Mouse (Mus musculus) hindbrain, embryonic 10.5 days (tissue): Measurements from ENCODE around the gene Lrig3. TPM values are rescaled to one million over a fixed set of nuclear protein-coding genes. Genes with fewer than 3 reads are reported as not detected.

ENCODE experiments used
- DNase-seq: peaks from one replicate; pipeline ENCODE4 v3.0.0-alpha.2; 2017; ENCODE audit warnings: low spot score
- H3K27ac ChIP-seq: fragments of 300-500 bp; sonication (generic); 2 replicates; pipeline ENCODE4 v1.5.1; 2016; ENCODE audit warnings: mild to moderate bottlenecking, moderate library complexity
- H3K27me3 ChIP-seq: fragments of 300-500 bp; sonication (generic); 2 replicates; pipeline ENCODE4 v1.6.1; 2016; ENCODE audit warnings: mild to moderate bottlenecking; ENCODE audit not compliant: poor library complexity, insufficient read depth, severe bottlenecking
- H3K36me3 ChIP-seq: fragments of 300-500 bp; sonication (generic); 2 replicates; pipeline ENCODE4 v1.6.1; 2016; ENCODE audit warnings: mild to moderate bottlenecking, moderate library complexity
- H3K4me1 ChIP-seq: fragments of 300-500 bp; sonication (generic); replicated peaks from 2 replicates; pipeline ENCODE4 v1.6.1; 2016; ENCODE audit warnings: mild to moderate bottlenecking
- H3K4me3 ChIP-seq: fragments of 300-500 bp; sonication (generic); 2 replicates; pipeline ENCODE4 v1.5.1; 2016; ENCODE audit warnings: mild to moderate bottlenecking, moderate library complexity
- H3K9me3 ChIP-seq: fragments of 300-500 bp; sonication (generic); 2 replicates; pipeline ENCODE4 v1.6.1; 2016; ENCODE audit warnings: mild to moderate bottlenecking, moderate library complexity
- WGBS: fragments of 180-500 bp; shearing (Covaris S2); methylation state at CpG from one replicate; pipeline ENCODE4 v1.1.7; 2016; 5-methylcytosine and 5-hydroxymethylcytosine counted together
- polyA plus RNA-seq: library from polyadenylated mRNA; unstranded; fragments of >200 nt; fragmentation: Nextera tagmentation; extraction: Ambion mirVana; gene quantifications from 2 replicates; pipeline ENCODE4 v1.2.1, GENCODE M21; 2016

Lrig3 gene
- polyA plus RNA-seq, 1 experiment from 2014 or later, result 15.1 TPM

DNA sequence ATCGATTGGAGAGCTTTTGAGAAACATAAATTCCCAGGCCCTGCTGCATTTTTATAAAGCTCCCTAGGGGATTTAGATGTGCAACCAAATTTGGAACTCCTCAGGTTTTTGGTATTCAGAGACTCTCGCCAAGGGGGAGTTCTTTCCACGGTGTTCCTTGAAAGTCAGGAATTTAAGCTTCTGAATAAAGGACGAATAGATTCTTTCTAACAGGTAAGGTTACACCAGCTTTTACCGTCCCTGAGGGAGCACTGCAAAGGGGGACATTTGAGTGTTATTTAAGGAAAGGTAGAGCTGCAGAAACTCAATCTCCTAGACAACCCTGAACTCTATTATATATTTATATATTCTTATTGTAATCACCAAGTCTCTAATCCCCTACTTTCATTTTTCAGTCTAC is 22.9 kb upstream of the Lrig3 start:
- Histone ChIP-seq H3K4me1 (peaks cover 20% of the 10 kb centered on the region), H3K27me3 (0 out of 2 replicates have a peak, but pooled peaks cover 2% of the 10 kb centered on the region), H3K36me3 (no peaks in the 10 kb centered on the region), H3K4me3 (no peak overlapping the region), H3K9me3 (no peaks in the 10 kb centered on the region), H3K27ac (no peak overlapping the region)
- DNase-seq, result no peak
- WGBS, result 50% methylated on average over 5 of the region's 5 CpGs

DNA sequence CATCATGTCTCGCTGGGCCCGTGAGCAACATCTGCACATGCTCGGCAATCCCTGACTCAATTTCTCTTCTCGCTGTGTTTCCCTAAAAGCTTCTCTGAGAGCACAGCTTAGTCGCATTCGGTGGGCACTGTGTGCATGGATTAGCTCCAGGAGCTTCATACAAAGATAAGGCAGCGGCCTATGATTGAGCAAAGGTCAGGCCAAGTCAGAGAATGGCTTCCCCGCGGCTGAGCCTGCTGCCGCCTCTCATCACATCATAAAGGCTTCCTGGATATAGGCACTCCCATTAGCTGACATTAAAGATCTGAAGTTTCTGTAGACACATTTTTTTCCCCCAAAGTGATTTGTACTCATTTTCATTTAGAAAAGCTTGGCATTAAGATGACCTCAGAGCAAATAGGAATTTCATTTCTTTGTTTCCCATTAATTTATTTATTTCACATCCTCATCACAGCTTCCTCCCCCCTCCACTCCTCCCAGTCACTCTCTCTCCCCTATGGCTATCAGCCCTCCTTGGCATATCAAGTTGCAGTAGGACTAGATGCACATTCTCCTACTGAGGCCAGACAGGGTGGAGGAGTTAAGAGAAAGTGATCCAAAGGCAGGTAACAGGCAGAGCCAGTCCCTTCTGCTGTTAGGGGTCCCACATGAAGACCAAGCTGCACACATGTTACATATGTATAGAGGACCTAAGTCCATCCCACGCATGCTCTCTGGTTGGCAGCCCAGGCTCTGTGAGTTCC is 21.0 kb upstream of the Lrig3 start:
- Histone ChIP-seq H3K4me1 (peaks cover 26% of the 10 kb centered on the region), H3K36me3 (no peaks in the 10 kb centered on the region), H3K9me3 (no peaks in the 10 kb centered on the region), H3K27me3 (0 out of 2 replicates have a peak, but pooled peaks cover 2% of the 10 kb centered on the region), H3K27ac (no peak overlapping the region), H3K4me3 (no peak overlapping the region)
- no peak for DNase-seq
- WGBS, result 59% methylated on average over 11 of the region's 11 CpGs

DNA sequence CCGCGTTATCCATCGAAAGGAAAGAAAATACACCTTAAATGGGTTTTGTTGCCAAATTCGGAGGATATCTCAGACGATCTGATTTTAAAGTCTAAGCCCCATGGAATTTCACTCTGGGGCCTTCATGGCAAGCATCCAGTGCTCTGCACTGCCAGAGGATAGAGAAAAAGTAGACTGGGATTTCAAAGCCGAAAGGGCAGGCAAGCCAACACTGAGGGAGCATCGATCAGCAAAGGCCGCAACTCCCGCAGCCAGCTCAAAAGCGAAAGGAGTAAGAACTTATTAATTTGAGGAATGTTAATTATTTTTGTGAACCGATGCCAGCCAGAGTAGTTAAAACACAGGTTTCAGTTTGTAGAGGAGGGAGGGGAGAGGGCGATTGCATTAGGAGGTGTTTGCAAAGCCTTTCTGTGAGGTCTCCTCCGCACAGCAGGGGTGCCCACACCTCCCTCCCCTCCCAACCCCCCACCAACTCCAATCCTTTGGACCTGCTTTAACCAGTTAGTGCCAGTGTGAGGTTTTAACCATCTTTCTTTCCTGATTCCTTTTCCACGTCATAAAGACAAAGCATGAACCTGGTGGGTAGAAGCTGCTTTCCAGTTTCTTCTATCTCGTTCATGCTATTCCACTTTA is 17.0 kb upstream of the Lrig3 start:
- Histone ChIP-seq H3K36me3 (no peaks in the 10 kb centered on the region), H3K27ac (no peak overlapping the region), H3K4me3 (no peak overlapping the region), H3K4me1 (peaks cover 25% of the 10 kb centered on the region), H3K27me3 (0 out of 2 replicates have a peak, but pooled peaks cover 2% of the 10 kb centered on the region), H3K9me3 (no peaks in the 10 kb centered on the region)
- no peak for DNase-seq
- WGBS, result 43% methylated on average over 15 of the region's 15 CpGs

DNA sequence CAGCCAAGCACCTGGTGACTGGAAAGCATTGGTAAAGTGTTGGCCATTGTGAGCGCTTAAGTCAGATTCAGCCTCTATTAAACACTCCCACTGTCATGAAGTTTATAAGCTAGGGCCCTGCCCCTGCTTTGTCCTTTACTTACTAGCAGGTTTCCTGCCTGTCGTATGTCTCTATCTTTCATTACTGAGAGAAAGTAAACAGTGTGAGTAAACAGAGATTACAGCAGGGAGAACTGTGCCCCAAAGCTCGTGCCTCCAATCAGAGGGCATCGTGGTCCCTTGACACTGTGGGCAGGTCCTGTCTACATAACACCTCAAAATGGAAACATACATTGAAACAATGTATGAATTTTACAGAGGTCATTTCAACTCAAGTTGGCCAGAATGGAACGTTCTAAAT is 14.3 kb upstream of the Lrig3 start:
- no peaks in the 10 kb centered on the region for H3K27me3 ChIP-seq
- H3K27ac ChIP-seq, result no peak overlapping the region
- no peaks in the 10 kb centered on the region for H3K9me3 ChIP-seq
- H3K4me3 ChIP-seq, result no peak overlapping the region
- no peaks in the 10 kb centered on the region for H3K36me3 ChIP-seq
- WGBS, result 74% methylated on average over 5 of the region's 5 CpGs
- DNase-seq, result no peak
- peaks cover 11% of the 10 kb centered on the region for H3K4me1 ChIP-seq

DNA sequence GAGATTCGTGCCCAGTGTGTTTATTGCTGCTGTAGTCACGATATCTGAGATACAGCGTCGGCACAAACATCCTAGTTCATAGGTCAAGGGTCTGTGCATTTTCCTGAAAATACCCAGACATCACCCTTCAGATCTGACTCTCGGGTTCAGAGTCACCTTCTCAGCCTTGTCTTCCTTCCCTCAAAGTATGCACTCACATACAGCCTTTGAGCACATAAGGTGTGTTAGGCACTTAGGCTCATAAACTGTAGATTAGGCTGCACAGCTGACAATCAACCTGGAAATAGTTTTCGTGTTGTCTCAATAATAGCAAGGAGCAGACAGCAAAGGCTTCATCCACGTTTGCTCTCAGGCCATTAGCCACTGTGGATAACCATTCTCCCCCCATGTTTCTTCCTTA is 11.6 kb upstream of the Lrig3 start:
- Histone ChIP-seq H3K4me1 (peaks cover 4% of the 10 kb centered on the region; the same call in 1 of the 2 replicates), H3K4me3 (no peak overlapping the region), H3K9me3 (no peaks in the 10 kb centered on the region), H3K36me3 (no peaks in the 10 kb centered on the region), H3K27me3 (no peaks in the 10 kb centered on the region), H3K27ac (no peak overlapping the region)
- no peak for DNase-seq
- 85% methylated on average over 7 of the region's 7 CpGs for WGBS

DNA sequence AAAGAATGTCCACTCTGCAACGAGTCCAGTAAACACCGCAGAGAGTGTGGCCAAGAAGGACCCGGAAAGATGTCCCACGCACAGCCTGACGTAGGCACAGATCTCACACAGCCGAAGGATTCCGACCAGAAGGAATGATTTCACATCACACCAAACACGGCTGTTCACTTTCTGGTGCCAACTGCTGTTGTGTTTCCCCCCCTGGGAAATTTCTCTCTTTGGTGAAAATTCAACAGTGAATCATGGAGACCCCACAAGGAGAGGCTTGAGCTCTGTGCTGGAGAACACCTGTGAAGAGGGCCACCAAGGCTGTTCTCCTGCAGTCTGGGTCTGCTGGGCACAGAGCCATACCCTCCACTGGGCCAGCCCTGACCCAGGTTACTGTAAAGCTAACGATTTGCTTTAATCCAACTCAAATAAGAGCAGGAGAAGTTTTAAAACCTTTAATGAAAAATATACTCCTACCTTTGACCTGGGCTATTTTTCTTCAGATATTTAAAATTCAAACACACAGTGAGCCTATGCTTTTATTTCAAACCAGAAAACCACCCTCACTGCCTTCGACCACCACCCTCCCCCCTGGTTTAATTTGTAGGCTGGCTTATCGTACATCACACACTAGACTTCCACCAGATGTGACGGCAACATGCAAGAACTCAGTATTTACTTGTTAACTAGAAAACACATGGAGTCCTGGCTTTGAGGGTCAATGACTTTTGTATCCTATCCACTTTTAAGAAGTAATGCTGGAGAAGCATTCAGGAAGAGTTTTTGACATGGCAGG is 11.0 kb upstream of the Lrig3 start:
- Histone ChIP-seq H3K27ac (no peak overlapping the region), H3K4me3 (no peak overlapping the region), H3K36me3 (no peaks in the 10 kb centered on the region), H3K9me3 (no peaks in the 10 kb centered on the region), H3K27me3 (no peaks in the 10 kb centered on the region), H3K4me1 (peaks cover 4% of the 10 kb centered on the region; the same call in 1 of the 2 replicates)
- DNase-seq, result no peak
- WGBS, result 90% methylated on average over 12 of the region's 12 CpGs

DNA sequence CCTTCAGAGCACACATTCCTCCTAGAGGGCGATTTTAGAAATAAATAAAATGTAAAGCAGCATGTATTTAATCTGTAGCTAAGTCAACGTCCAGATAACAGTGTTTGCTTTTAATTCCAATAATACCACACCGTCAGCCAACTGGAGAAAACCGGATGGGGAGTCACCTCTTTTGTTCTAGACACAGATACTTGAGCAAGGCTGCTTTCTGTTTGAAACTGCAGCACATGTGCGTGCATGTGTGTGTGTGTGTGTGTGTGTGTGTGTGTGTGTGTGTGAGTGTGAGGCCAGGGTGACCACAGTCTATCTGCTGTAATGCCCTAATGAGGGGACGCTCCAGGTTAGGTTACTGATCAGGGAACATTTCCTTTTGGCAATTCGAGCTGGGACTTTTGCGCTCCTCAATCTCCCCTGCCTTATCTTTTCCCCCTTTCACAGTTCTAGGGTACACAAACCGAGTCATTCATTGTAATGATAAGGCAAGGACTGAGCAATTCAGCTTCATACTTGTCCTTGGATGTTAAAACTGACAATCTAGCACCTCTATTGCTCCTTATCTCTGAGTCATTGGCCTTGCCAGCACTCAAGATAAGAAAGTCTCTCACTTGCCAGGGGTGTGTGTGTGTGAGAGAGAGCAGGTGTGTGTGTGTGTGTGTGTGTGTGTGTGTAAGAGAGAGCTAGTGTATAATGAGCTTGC is 4.4 kb upstream of the Lrig3 start:
- Histone ChIP-seq H3K27ac (no peak overlapping the region), H3K9me3 (no peaks in the 10 kb centered on the region), H3K36me3 (no peaks in the 10 kb centered on the region), H3K4me1 (peaks cover 15% of the 10 kb centered on the region; the same call in 1 of the 2 replicates), H3K4me3 (no peak overlapping the region), H3K27me3 (no peaks in the 10 kb centered on the region)
- 76% methylated on average over 9 of the region's 9 CpGs for WGBS
- no peak for DNase-seq

DNA sequence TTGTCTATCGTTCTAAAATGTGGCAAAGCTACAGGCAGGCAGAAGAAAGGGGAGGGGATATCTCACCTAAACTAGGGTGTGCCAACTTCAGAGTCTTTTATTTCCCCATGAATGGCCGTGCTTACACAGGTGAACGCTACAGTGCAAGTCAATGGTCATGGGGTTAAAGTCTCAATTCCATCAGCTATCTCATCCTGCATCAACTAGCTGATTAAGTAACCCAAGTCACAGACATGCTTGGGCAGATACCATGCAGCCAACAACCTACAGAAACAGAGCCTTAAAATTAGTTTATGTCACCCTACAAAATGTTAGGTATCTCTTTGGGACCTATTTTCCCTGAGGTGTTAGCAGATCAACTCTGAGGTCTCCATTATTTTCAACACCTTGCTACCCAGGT is 1.3 kb upstream of the Lrig3 start:
- Histone ChIP-seq H3K36me3 (no peaks in the 10 kb centered on the region), H3K27ac (no peak overlapping the region), H3K4me1 (peaks cover 45% of the 10 kb centered on the region), H3K27me3 (no peaks in the 10 kb centered on the region), H3K9me3 (no peaks in the 10 kb centered on the region), H3K4me3 (no peak overlapping the region)
- DNase-seq, result no peak
- 85% methylated on average over 3 of the region's 3 CpGs for WGBS

DNA sequence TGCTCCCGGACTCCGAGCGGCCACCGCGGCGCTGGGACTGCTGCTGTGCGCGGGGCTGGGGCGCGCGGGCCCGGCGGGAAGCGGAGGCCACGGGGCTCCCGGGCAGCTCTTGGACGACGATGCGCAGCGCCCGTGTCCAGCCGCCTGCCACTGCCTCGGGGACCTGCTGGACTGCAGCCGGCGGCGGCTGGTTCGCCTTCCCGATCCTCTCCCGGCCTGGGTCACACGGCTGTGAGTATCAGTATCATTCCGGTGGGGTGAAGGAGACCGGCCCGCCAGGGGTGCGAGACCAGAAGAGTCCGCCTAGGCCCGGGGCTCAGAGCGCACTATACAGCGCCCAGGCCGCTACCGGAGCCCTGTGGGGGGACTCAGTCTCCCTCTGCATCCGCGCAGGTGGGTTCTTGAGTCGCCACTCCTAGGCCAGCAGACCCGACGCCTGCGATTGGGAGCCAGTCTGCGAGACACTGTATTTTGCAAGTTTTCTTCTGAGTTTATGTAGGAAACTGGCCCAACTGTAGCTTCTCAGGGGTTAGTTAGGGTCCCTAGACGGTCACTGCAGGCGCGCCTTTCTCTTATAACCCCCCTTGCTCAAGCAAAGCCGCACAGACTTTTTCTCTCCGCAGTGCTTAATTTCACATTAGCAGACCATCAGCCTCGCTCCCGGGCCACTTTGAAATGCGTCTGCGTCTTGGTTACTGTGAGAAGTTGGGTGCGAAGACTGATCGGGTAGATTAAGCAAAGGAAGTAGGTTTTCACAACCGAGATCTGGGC is 698 bp downstream of the Lrig3 start:
- WGBS, result under 1% methylated on average over 59 of the region's 59 CpGs
- H3K27me3 ChIP-seq, result no peaks in the 10 kb centered on the region
- peak; percentile 75 for DNase-seq
- H3K27ac ChIP-seq, result peak overlapping the region; percentile 97
- H3K4me1 ChIP-seq, result peaks cover 57% of the 10 kb centered on the region
- peak overlapping the region; percentile 91 for H3K4me3 ChIP-seq
- H3K36me3 ChIP-seq, result no peaks in the 10 kb centered on the region
- H3K9me3 ChIP-seq, result no peaks in the 10 kb centered on the region

DNA sequence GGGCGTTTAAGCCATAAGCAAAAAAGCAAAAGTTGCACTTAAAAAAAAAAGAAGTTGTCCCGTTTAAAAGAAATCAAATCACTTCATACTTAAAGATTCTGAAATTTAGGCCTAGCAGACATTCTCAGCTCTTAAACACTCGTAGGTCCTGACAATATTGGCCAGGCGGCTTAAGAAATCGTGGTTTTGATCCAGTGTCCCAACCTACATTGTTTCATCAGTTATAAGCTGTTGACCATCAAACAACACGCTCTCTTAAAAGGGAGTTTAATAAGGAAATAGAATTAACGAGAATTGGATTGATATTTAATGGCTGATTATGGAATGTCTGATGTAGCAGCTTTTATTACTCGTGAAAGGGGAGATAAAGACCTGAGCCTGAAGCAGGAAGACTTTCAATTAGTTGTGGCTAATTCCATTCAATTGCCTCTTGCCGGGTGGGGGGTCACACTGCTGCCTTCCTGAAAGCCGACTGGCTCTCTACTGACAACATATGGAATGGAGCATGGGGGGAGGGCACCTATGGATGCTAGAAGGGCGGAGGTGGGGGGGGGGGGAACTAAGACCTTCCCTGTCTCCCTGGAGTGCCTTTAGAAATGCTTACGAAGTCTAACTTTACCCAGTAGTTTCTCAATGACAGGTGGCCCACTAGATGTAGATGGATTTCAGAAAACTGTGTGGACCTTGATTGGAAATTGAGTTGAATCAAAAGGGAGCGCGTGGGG is 1.6 kb downstream of the Lrig3 start:
- Histone ChIP-seq H3K9me3 (no peaks in the 10 kb centered on the region), H3K27ac (peak overlapping the region; percentile 97), H3K4me3 (peak overlapping the region; percentile 91), H3K27me3 (no peaks in the 10 kb centered on the region), H3K4me1 (peaks cover 57% of the 10 kb centered on the region), H3K36me3 (0 out of 2 replicates have a peak, but pooled peaks cover 4% of the 10 kb centered on the region)
- WGBS, result 1% methylated on average over 14 of the region's 14 CpGs
- DNase-seq, result peak; percentile 57

DNA sequence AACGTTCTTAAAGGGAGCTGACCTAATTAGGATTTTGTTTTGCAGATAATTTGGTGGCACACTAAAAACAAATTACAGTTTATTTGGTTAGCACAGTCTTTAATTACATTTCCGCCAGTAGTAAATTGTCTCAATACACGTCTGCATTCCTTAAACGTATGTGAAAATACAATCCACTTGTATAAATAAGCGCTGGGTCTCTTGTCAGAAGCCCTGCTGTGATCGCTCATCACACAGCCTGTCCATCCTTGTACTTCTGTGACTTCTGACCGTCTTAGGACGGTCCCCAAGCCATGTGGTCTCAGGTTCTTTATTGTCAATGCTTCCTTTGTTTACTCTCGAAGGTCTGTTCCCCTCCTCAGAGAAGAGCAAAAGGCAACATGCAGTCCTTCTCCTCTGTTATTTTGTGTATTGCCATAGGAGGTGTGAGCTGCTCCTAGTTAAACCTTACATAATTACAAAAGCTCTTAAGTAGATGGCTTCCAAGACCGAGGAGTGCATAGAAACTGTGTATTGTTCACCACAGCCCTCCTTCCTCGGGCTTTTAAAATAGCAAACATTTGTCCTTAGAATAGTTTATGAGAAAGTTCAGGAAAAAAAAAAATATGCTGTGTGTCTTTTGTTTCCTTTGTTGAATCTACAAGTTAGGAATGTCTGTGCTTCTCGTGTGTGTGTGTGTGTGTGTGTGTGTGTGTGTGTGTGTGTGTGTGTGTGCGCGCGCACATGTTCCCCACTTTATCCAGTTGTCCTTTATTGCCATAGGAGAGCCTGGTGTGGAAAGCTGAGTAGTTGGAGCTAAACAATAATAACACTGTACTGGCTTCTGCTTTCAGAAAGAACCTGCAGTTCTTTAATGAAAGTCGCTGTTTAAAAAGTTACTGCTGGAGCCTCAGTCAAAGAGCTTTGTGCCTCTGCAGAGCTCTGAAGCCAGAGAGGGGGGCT is 2.5 kb downstream of the Lrig3 start:
- DNase-seq, result peak; percentile 57
- H3K9me3 ChIP-seq, result no peaks in the 10 kb centered on the region
- 5% methylated on average over 16 of the region's 16 CpGs for WGBS
- peaks cover 57% of the 10 kb centered on the region for H3K4me1 ChIP-seq
- H3K4me3 ChIP-seq, result peak overlapping the region; percentile 91
- H3K27me3 ChIP-seq, result no peaks in the 10 kb centered on the region
- peaks cover 10% of the 10 kb centered on the region for H3K36me3 ChIP-seq
- H3K27ac ChIP-seq, result peak overlapping the region; percentile 97
